Mouse (Mus musculus) brain, embryonic 18.5 days (tissue): ENCODE data around the gene Rnf11.

Source experiments
- DNase-seq: peaks from one replicate; pipeline ENCODE4 v3.0.0-alpha.2; 2012; ENCODE audit warnings: low read depth, low spot score

The Rnf11 gene

DNA sequence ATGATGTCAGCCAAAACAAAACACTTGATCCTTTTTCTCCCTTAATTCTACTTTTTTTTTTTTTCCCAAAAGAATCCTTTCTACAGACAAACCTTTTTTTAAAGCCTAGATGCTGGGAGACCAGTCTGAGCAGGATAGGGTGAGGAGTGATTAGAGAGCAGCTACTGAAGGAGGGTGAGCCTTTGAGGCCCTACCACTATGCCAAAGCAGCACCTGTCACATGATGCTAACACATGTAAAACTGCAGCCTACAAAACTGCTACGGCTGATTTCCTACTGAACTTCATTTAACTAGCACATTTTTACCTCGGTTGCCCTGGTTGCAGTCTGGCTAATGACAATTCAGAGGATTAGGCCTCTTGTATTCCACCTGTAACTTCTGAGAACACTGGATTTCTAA is 39.6 kb downstream of the Rnf11 start:
- DNase-seq, result no peak

DNA sequence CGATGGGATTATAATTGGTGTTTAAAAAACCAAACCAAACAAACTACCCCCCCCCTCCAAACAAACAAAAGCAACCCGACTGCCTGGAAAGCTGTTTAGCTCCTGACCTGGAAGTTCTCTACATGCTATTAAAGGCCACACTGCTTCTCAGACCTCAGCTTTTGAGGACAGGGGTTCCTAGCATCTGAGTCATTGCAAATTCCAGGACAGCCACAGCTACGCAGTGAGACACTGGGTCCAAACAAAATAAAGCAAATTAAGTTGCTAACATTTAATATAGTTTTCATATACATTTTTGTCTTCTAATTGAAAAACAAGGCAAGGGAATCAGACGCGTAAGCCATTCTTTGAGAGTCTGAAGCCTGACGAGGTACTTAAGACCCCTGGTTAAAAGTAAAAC is 40.1 kb downstream of the Rnf11 start:
- DNase-seq, result no peak

DNA sequence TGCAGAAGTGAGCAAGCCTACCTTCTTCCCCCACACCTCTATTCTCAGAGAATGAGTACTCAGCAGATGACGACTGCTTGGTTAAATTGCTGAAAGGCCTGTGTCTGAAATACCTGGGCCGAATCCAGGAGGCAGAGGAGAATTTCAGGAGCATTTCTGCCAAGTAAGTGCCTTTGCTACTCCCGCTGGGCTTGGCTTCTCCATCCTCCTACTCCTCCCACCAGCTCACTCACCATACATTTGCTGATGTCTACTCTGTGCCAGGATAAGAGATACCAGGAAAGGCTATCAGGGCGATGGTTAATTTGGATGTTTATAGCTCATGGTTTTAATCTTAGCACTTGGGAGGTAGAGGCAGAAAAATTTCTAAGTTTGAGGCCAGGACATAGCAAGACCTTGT is 41.9 kb downstream of the Rnf11 start:
- no peak for DNase-seq

DNA sequence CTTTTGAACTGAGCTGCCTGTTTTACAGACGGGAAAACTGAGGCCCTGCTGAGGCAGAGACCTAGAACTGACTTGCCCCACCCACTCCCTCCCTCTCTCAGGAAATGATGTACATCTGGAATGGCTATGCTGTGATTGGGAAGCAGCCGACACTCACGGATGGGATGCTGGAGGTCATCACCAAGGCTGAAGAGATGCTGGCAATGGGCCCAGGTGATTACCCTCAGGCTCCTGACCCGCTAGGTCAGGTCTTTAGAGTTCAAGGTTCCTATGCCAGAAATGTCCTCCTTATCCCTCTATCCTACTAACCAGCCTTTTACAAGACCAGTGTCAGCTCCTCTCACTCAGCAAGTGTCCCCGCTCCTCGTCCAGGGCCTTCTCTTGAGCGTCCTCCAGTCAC is 42.4 kb downstream of the Rnf11 start:
- DNase-seq, result no peak

DNA sequence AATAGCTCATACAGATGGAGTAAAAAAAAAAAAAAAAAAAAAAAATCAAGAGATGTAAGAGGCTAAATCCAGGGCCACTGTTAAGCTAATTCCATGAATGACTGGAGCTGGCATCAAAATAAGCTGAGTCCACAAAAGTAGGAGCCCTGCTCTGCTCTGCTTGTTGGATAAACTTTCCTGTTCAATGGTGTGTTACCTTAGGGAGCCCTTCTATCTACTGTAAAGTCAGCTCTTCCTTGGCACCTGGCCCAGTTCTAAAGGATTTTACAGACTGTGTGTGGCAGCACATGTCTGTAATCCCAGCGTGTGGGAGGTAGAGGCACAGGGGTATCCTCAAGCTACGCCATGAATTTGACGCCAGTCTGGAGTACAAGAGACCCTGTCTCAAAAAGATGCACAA is 43.5 kb downstream of the Rnf11 start:
- DNase-seq, result no peak

DNA sequence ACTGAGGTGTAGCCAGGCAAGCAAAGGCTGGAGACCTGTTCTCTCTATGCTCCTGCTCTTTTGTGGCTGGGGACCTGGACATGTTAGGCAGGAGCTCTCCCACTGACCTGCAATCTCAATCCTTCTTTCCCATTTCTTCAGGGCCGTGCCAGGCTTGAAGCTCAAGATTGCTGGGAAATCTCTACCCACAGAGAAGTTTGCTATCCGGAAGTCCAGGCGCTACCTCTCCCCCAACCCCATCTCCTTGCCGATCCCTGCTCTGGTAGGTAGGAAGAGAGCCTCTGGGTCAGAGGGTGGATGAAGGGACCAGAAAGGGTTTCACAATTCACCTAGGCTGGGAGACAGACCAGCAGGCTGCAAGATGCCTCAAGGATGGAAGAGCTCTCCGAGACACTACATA is 44.1 kb downstream of the Rnf11 start:
- no peak for DNase-seq

DNA sequence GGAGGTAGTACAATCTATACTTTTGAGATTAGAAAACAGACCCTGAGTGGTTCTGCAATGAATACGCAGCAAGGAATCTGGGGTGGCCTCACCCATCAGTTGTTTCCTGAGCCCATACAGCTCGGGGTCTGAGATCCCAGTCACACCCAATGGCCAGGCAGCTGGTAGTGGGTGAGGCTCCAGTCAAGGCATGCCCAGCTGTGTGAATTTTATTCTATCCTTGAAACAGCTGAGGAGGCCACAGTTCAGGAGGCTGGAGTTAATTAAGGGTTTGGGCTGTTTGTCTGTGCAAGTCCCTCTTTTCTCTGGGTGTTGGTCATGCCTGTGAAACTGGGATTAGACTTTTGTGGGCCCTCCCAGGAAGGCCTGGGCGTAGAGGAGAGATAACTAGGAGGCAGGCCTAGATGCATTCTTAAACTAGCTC is 44.7 kb downstream of the Rnf11 start:
- DNase-seq, result no peak

DNA sequence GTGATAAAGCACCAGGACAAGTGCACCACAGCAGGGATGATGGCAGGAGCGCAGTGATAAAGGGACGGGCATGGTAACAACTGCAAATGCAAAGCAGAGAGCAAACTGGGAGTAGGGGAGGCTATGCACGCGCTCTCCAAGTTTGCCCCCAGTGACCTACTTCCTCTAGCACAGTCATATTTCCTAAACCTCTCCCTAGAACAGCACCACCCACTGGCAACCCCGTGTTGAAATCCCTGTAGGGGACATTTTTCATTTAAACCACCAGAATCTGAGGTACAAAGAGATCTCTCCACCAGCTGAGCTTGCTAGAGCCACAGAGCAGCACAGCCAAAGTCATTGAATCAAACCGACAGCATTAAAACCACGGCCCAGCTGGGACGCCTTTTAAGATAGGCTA is 45.4 kb downstream of the Rnf11 start:
- DNase-seq, result no peak

DNA sequence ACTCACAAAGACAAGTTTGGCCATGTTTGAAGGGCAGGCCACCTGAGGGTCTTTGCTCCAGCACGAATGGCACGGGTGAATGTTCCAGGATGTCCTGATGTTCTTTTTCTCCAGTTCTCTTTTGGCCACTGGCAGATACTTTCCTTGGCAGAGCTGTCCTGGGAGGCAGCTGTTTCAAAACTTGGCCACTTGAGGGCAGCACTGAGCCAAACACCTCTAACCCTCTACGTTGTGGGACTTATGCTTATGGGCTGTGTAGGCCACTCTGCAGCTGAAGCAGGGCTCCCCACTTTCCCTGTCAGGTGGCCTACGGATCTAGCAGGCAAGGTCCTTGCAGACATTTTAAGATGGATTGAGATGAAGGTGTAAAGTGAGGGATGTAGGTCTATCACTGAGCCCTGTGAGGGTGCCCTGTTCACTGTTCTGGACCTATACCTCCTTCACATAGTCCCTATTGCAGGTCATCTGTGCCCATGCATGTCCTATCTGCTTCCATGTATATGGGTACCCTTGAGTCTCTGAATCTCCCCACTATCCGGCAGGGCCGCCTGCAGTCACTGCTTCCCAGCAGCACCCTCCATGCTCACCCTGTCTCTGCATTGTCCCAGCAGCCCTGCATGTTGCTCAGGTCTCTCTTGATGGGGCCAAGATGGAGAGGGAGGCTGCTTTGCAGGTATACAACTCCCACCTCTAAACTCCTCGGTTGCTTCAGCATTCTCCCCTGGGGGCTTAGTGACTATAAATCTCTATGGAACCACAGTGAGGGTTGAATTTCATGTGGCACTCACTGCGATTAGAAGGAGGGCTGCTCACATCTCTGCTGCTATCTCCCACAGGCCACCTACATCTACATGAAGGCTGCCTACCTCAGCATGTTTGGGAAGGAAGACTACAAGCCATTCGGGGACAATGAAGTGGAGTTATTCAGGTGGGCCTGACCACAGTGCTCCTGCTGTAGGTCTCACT is 46.3 kb downstream of the Rnf11 start:
- DNase-seq, result no peak

DNA sequence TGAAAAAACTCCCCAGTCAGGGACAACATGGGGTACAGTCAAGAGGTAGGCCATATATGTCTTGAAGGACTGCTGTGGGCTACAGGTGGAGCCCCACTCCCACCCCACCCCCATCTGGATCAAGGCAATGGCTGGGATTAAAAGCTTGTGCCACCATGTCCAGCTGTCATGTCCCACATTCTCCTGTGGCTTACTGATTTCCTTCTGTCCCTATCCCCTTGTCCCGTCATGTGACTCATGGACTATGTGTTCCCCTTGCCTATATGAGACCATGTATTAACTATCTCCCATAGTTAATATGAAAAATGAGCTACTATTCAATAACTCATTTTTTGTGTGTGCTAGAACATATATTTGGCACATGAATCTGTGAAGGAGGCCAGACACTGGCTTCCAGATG is 50.3 kb downstream of the Rnf11 start:
- no peak for DNase-seq

DNA sequence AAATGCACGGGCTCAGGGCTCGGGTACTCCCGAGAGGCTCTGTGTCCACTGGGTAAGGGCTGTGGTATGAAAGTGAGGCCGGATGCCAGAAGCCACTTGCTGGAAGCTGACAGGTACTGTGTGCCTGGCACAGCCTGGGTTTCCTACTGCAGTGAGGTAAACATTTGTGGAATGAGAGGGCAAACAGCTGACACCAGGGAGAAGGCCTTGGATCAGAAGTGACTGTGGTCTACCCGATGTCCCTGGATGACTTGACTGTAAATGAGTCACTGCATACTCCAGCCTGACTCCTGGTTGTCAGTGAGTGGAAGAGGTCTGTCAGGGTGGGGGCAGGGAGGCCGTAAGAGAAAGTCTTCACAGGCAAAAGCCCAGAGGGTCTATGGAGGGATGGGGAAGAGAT is 50.9 kb downstream of the Rnf11 start:
- no peak for DNase-seq

DNA sequence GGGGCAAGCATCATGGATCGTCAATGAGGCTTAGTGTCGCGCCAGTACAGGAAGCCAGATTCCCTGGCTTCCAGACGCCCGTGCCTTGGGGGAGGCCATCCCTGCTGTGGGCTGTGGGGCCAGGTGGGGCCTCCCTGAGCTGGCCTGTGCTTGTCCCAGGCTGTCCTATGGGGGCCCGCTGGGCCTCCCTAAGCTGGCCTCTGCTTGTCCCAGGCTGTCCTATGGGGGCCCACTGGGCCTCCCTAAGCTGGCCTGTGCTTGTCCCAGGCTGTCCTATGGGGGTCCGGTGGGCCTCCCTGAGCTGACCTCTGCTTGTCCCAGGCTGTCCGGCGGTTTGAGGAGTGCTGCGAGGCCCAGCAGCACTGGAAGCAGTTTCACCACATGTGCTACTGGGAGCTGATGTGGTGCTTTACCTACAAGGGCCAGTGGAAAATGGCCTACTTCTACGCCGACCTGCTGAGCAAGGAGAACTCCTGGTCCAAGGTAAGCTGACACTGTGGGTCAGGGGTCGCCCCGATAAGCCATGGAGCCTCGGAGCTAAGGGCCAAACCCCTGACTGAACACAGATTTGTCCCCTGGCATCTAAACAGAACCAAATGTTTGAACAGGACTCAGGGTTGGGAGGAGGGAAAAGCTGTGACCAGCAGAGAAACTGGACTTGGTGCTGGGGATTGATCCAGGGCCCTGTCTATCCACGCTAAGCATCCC is 51.7 kb downstream of the Rnf11 start:
- DNase-seq, result no peak

DNA sequence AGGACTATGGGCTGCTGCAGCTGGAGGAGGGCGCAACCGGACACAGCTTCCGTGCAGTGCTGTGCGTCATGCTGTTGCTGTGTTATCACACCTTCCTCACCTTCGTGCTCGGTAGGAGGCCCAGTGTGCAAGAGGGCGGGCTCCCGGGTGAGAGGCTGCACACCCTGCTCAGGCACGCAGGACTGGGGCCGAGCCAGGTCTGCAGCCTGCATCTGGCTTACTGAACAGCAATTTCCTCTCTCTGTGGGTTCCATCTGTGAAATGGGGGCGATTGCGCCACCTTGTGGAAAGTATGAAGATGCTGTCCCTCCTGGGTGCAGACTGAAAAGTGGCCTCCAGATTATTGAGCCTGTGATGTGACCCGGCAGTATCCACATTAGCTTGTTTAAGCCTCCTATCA is 53.7 kb downstream of the Rnf11 start:
- DNase-seq, result no peak

DNA sequence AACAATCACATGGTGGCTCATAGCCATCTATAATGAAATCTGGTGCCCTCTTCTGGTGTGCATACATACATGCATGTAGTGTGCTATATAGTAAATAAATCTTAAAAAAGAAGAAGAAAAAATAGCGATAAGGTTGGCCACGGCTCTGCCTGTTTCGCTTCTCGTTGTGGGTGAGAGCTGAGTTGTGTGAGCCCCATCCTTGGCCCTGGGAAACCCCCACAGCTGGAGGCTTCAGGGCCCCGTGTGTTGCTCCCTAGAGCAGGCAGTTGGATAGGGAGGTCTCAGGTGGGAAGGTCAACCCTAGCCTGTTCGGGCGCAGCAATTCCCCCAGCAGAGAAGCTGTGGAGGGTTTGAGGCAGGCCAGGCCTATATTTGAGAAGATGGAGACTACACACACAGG is 54.3 kb downstream of the Rnf11 start:
- DNase-seq, result no peak

DNA sequence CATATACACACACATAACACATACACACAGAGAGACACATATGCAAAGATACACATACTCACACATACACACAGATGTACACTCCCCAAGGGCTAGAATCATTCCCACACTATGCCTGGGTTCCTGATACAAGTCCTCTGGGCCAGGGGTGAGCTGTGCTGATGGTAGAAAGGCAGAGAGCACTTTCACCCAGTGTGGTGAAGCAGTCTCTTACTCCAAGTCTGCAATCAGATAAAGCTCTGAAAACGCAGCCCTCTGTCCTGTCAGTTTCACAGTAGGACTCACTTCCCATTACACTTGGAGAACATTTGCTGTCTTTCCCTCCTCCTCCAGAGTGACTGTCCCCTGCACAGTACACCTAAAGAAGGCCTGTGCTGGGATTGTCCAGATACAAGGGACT is 57.5 kb downstream of the Rnf11 start:
- no peak for DNase-seq

DNA sequence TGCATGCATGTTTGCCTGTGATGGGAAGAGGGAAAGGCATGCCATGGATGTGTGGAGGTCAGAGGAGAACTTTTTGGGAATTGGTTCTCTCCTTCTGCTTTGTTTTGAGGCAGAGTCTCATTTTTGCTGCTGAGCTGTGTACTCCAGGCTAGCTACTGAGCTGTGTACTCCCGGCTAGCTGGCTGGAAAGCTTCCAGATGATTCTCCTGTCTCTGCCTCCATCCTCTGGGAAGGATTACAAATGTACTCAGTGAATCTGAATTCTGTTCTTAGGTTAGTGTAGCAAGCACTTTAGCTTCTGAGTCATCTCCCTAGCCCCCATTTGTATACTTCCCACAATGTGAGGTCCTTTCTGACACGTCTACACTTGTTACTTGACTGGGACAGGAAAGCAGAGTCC is 61.1 kb downstream of the Rnf11 start:
- no peak for DNase-seq

DNA sequence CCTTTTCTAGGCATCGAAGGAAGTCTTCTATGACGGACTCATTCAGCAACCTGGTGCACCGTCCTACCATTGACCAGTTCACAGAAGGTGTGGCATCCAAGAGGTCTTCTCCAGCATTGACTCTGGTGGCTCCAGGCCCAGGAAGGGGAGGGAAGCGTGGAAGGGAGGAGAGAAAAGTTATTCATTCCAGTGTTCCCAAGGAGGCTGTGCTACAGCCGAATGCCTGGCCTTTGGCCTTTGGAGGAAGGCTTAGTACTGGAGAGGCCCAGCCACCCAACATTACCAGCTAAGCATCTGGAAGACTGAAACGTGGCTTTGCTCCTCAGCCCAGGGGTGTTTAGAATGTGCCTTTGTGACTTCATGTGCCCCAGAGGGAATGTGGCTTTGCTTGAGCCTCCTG is 62.1 kb downstream of the Rnf11 start:
- DNase-seq, result no peak

DNA sequence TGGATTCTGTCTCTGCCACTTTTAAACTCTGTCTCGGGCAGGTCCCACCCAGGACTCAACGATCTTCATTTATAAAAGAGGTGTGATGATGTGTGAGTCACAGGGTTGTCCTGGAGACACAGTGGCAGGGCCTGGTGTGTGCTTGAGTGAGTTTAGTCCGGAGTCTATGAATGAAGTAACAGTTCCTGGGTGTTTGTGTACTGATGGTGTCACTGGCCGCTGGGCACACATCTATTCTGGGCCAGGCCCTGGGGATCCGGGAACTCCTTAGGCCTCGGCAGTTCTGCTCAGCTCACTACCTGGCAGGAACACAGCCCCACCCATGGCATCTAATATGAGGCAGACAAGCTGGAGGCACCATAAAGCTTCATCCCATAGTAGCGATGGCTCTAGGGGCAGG is 62.9 kb downstream of the Rnf11 start:
- DNase-seq, result no peak

DNA sequence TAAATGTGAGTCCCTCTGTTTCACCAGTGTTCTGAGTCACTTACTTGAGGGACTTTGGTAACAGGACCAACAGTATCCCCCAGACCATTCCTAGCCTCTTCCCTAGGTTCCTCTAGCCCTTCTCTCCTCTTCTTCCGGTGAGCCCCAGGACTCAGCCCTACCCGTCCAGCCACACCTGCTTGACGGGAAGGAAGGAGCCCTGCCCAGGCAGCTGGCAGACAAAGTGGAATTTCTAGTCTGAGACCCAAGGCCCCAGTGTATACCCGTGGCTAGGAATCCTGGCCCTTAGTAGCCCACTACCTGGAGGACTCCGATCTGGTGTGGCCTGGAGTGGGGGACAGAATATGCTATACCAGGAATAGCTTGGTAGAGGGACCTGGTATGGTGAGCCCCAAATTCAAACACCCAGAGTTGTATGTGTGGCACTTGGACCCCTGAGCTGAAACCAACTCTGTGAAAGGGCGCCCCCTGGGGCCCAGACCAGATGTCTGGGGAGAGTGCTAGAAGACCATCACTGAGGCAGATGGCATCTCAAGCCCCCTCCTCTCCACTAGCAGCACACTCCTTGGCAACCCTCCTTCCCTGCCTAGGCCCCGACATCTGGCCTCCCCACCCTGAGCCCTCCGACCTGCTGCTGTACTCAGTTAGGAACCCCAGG is 64.3 kb downstream of the Rnf11 start:
- no peak for DNase-seq

DNA sequence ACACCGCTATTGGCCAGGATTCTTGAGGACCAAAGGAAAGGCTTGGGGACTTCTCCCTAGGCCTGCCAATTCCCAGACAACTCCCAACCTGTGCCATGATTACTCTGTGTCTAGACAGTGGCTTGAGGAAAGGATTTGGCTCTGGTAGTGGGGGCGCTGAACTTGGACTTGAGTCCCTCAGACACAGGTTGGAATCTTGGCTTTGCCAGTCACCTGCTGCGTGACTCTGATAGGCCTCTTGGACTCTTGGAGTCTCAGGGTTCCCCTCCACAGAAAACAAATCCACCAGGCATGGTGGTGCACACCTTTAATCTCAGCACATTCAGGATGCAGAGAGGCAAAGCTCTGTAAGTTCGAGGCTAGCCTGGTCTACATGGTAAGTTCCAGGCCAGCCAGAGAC is 65.0 kb downstream of the Rnf11 start:
- no peak for DNase-seq

DNA sequence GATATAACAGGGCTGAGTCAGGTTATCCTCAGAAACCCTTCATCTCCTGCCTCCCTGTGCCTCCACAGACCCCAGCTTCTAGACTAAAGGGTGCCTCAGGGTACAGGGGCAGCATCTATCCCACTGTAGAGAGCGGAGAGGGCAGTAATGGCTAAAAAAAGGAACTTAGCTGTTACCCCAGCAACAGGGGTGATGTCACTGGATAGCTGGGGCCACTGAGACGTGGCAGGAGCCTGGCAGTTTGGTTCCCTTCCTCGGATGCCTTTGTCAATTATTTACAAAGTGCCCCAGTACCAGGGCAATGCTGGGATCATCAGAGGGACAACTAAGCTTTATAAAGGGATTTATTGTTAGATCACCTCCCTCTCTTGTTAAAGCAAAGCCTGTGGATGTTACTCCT is 65.5 kb downstream of the Rnf11 start:
- no peak for DNase-seq

DNA sequence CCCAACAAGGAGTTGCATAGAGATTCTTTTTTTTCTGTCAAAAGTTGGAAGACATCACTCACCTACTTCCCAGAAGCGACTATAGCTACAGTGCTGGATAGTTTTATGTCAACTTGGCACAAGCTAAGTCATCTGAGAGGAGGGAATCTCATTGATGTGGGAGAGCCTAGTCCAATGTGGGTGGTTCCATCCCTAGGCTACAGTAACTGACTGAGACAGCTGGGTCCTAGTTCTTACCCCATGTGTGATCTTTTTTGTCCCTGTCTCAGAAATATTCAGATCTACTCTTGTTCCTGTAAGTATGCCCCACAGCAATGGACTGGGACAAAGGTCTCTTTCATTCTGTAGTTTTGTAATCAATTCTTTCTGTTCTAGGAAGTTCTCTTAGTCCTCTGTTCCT is 66.5 kb downstream of the Rnf11 start:
- no peak for DNase-seq

DNA sequence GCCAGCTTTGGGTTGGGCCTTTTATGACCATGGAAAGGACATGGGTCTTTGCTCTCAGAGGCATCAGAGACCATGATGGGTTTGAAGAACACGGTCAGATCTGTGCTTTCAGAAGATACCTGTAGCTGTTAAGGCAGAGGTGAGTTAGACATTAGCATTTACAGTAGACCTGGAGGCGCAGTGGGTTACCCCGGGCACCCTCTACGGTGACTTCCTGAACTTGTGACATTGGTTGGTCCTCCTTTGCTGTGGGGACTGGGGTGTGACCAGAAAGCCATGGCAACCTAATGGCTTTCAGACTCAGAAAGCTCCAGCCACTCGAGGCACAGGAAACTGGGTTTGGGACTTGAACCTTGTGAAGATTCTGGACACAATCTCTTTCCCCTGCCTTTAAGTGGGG is 72.3 kb downstream of the Rnf11 start:
- no peak for DNase-seq
